Comparison of ENCODE assay signal across 16 mouse cellular contexts in the genomic region with DNA sequence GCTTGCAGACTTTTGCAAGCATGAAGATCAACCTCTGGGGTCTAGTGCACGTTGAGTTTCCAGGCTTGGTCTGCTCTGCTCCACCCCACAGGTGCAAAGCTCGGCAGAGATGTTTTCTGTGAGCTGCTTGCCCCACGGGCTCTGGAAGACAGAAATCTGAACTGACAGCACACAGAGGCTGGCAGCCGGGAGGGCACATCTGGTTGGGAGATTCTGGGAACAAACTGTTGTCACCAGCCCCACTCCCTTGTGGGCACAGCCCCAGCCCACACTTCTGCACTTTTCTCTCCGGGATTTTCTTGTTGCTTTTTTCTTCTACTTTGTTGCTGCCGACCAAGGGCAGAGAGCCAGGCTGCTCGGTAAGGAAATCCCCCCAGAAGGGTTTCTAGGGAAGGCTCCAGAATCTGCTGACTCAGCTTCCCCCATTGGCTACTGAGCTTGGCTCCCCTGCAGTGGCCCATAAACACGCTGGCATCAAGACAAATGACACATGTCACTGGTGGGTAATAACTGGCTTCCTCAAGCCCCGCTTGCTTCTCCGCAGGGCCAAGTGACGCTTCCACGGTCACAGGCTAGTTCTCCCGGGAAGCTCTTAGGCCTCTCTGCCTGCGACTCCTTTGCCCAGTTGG.
DNase-seq lines count a peak whose midpoint lies in the region; ATAC-seq lines count a peak whose summit lies in the region.
"Had no signal": no experiment of that assay in that cellular context is flagged by ENCODE, and none has a peak within 500 bp of the region (broad histone marks: within the 10 kb centered on the region; RNA-seq: fewer than 3 reads in every experiment).

No protein-coding gene starts in this region.

- H3K27ac ChIP-seq in forebrain, embryonic 14.5 days (ENCODE audit: low read depth, low read length), result 0 out of 2 replicates have a peak overlapping the region, but pooled peaks have one; percentile 2
- no peak overlapping the region for H3K27ac ChIP-seq in forebrain, embryonic 16.5 days (ENCODE audit: low read length)
- 0 out of 2 replicates have a peak overlapping the region, but pooled peaks have one; percentile 11 for H3K27ac ChIP-seq in midbrain, embryonic 13.5 days
- no peak overlapping the region for H3K27ac ChIP-seq in midbrain, embryonic 10.5 days (replicated peaks)
- H3K27ac ChIP-seq in hindbrain, embryonic 14.5 days, result peak overlapping the region; percentile 47; the same call in 1 of the 2 replicates
- peak overlapping the region; percentile 48 for H3K27ac ChIP-seq in neural tube, embryonic 15.5 days (replicated peaks)
- H3K27ac ChIP-seq in kidney, embryonic 16.5 days (ENCODE audit: low read length), result no peak overlapping the region
- H3K27ac ChIP-seq: embryonic facial prominence, embryonic 13.5 days; midbrain, embryonic 12.5 days had no signal

- peak; percentile 47 for DNase-seq in forebrain, embryonic 14.5 days (ENCODE audit: low spot score)
- DNase-seq in midbrain, embryonic 10.5 days (ENCODE audit: low spot score), result no peak
- peak; percentile 61 for DNase-seq in hindbrain, embryonic 14.5 days (ENCODE audit: low spot score)
- DNase-seq in spleen, adult 18-20 months, result no peak
- DNase-seq: gastrocnemius, postnatal 25 days; heart, postnatal 36 days; thymus, postnatal 25 days had no signal

- no peak for ATAC-seq in forebrain, embryonic 14.5 days
- ATAC-seq in forebrain, embryonic 16.5 days, result no peak
- ATAC-seq in midbrain, embryonic 13.5 days, result no peak
- no peak for ATAC-seq in hindbrain, embryonic 14.5 days (ENCODE audit: low FRiP score)
- no peak for ATAC-seq in neural tube, embryonic 15.5 days (ENCODE audit: low FRiP score)
- no peak for ATAC-seq in kidney, embryonic 16.5 days (ENCODE audit: low FRiP score, low TSS enrichment)
- ATAC-seq: lung, postnatal 0 days had no signal

- no peak overlapping the region for H3K4me2 ChIP-seq in forebrain, embryonic 14.5 days (ENCODE audit: low read length)
- H3K4me2 ChIP-seq in forebrain, embryonic 16.5 days (ENCODE audit: low read length), result no peak overlapping the region
- no peak overlapping the region for H3K4me2 ChIP-seq in midbrain, embryonic 13.5 days (replicated peaks)
- H3K4me2 ChIP-seq in hindbrain, embryonic 14.5 days (replicated peaks), result no peak overlapping the region
- no peak overlapping the region for H3K4me2 ChIP-seq in neural tube, embryonic 15.5 days
- H3K4me2 ChIP-seq in kidney, embryonic 16.5 days (replicated peaks; ENCODE audit: low read depth, low read length), result no peak overlapping the region
- H3K4me2 ChIP-seq: embryonic facial prominence, embryonic 13.5 days; heart, embryonic 11.5 days; liver, embryonic 11.5 days; midbrain, embryonic 12.5 days had no signal

- H3K36me3 ChIP-seq in forebrain, embryonic 14.5 days (ENCODE audit: control insufficient read depth, insufficient read depth, low read length), result no peaks in the 10 kb centered on the region
- H3K36me3 ChIP-seq in forebrain, embryonic 16.5 days (ENCODE audit: control insufficient read depth, insufficient read depth), result no peaks in the 10 kb centered on the region
- no peaks in the 10 kb centered on the region for H3K36me3 ChIP-seq in midbrain, embryonic 13.5 days
- H3K36me3 ChIP-seq in midbrain, embryonic 10.5 days, result no peaks in the 10 kb centered on the region
- H3K36me3 ChIP-seq in hindbrain, embryonic 14.5 days (replicated peaks; ENCODE audit: control insufficient read depth, insufficient read depth), result no peaks in the 10 kb centered on the region
- no peaks in the 10 kb centered on the region for H3K36me3 ChIP-seq in neural tube, embryonic 15.5 days
- H3K36me3 ChIP-seq in kidney, embryonic 16.5 days (ENCODE audit: insufficient read depth, low read length), result no peaks in the 10 kb centered on the region
- H3K36me3 ChIP-seq: embryonic facial prominence, embryonic 13.5 days; midbrain, embryonic 12.5 days had no signal

- peaks cover 10% of the 10 kb centered on the region for H3K4me1 ChIP-seq in forebrain, embryonic 14.5 days (ENCODE audit: control insufficient read depth, insufficient read depth, low read length)
- peaks cover 13% of the 10 kb centered on the region for H3K4me1 ChIP-seq in forebrain, embryonic 16.5 days (replicated peaks; ENCODE audit: control insufficient read depth, insufficient read depth, low read length)
- peaks cover 22% of the 10 kb centered on the region for H3K4me1 ChIP-seq in midbrain, embryonic 13.5 days (replicated peaks)
- H3K4me1 ChIP-seq in midbrain, embryonic 10.5 days, result peaks cover 20% of the 10 kb centered on the region
- H3K4me1 ChIP-seq in hindbrain, embryonic 14.5 days (replicated peaks; ENCODE audit: control insufficient read depth, insufficient read depth, low read length), result peaks cover 16% of the 10 kb centered on the region
- peaks cover 33% of the 10 kb centered on the region for H3K4me1 ChIP-seq in neural tube, embryonic 15.5 days
- H3K4me1 ChIP-seq in kidney, embryonic 16.5 days (ENCODE audit: insufficient read depth, low read length), result no peaks in the 10 kb centered on the region; the same call in 1 of the 2 replicates

- no peaks in the 10 kb centered on the region for H3K9me3 ChIP-seq in forebrain, embryonic 14.5 days (replicated peaks; ENCODE audit: control insufficient read depth, low read length)
- no peaks in the 10 kb centered on the region for H3K9me3 ChIP-seq in forebrain, embryonic 16.5 days (ENCODE audit: control insufficient read depth, low read length)
- H3K9me3 ChIP-seq in midbrain, embryonic 13.5 days, result no peaks in the 10 kb centered on the region
- H3K9me3 ChIP-seq in midbrain, embryonic 10.5 days (replicated peaks), result no peaks in the 10 kb centered on the region
- no peaks in the 10 kb centered on the region for H3K9me3 ChIP-seq in hindbrain, embryonic 14.5 days (ENCODE audit: control insufficient read depth, low read length)
- H3K9me3 ChIP-seq in neural tube, embryonic 15.5 days (replicated peaks), result no peaks in the 10 kb centered on the region
- no peaks in the 10 kb centered on the region for H3K9me3 ChIP-seq in kidney, embryonic 16.5 days (ENCODE audit: low read length)
- H3K9me3 ChIP-seq: embryonic facial prominence, embryonic 13.5 days; midbrain, embryonic 12.5 days had no signal

- no peaks in the 10 kb centered on the region for H3K27me3 ChIP-seq in forebrain, embryonic 14.5 days (replicated peaks; ENCODE audit: control insufficient read depth, insufficient read depth, low read length)
- peaks cover 4% of the 10 kb centered on the region; the same call in 1 of the 2 replicates for H3K27me3 ChIP-seq in forebrain, embryonic 16.5 days (replicated peaks; ENCODE audit: control insufficient read depth, insufficient read depth, low read length)
- no peaks in the 10 kb centered on the region for H3K27me3 ChIP-seq in midbrain, embryonic 13.5 days
- H3K27me3 ChIP-seq in midbrain, embryonic 10.5 days (ENCODE audit: low read depth, poor library complexity, severe bottlenecking), result no peaks in the 10 kb centered on the region; the same call in 1 of the 2 replicates
- no peaks in the 10 kb centered on the region for H3K27me3 ChIP-seq in hindbrain, embryonic 14.5 days (ENCODE audit: control insufficient read depth, insufficient read depth, low read length)
- no peaks in the 10 kb centered on the region for H3K27me3 ChIP-seq in neural tube, embryonic 15.5 days (replicated peaks)
- H3K27me3 ChIP-seq in kidney, embryonic 16.5 days (ENCODE audit: insufficient read depth, low read length), result no peaks in the 10 kb centered on the region

- H3K9ac ChIP-seq in forebrain, embryonic 14.5 days (ENCODE audit: low read length), result no peak overlapping the region
- no peak overlapping the region for H3K9ac ChIP-seq in forebrain, embryonic 16.5 days (replicated peaks; ENCODE audit: low read depth, low read length)
- H3K9ac ChIP-seq in midbrain, embryonic 13.5 days (replicated peaks), result no peak overlapping the region
- H3K9ac ChIP-seq in hindbrain, embryonic 14.5 days, result no peak overlapping the region
- no peak overlapping the region for H3K9ac ChIP-seq in neural tube, embryonic 15.5 days (replicated peaks)
- no peak overlapping the region for H3K9ac ChIP-seq in kidney, embryonic 16.5 days (replicated peaks; ENCODE audit: low read length)
- H3K9ac ChIP-seq: embryonic facial prominence, embryonic 13.5 days; midbrain, embryonic 12.5 days had no signal

- H3K4me3 ChIP-seq in forebrain, embryonic 14.5 days (ENCODE audit: low read depth, low read length), result no peak overlapping the region
- no peak overlapping the region for H3K4me3 ChIP-seq in forebrain, embryonic 16.5 days (replicated peaks; ENCODE audit: low read length)
- H3K4me3 ChIP-seq in midbrain, embryonic 13.5 days (replicated peaks), result no peak overlapping the region
- H3K4me3 ChIP-seq in midbrain, embryonic 10.5 days, result no peak overlapping the region
- H3K4me3 ChIP-seq in hindbrain, embryonic 14.5 days (replicated peaks; ENCODE audit: low read length), result no peak overlapping the region
- no peak overlapping the region for H3K4me3 ChIP-seq in neural tube, embryonic 15.5 days (replicated peaks)
- no peak overlapping the region for H3K4me3 ChIP-seq in kidney, embryonic 16.5 days (ENCODE audit: low read length)
- H3K4me3 ChIP-seq: embryonic facial prominence, embryonic 13.5 days; midbrain, embryonic 12.5 days had no signal

- 56% methylated on average over 14 of the region's 14 CpGs for WGBS in forebrain, embryonic 14.5 days
- 42% methylated on average over 14 of the region's 14 CpGs for WGBS in forebrain, embryonic 16.5 days
- WGBS in midbrain, embryonic 13.5 days, result 47% methylated on average over 14 of the region's 14 CpGs
- WGBS in midbrain, embryonic 10.5 days, result 70% methylated on average over 14 of the region's 14 CpGs
- WGBS in hindbrain, embryonic 14.5 days, result 25% methylated on average over 14 of the region's 14 CpGs
- WGBS in neural tube, embryonic 15.5 days, result 24% methylated on average over 14 of the region's 14 CpGs
- 29% methylated on average over 14 of the region's 14 CpGs for WGBS in kidney, embryonic 16.5 days

Comparison
In these comparisons a context has a peak if more than half of its experiments do, and no peak if none do; other contexts are left out.
1. H3K27ac ChIP-seq: peak in forebrain, embryonic 14.5 days (single experiment), midbrain, embryonic 13.5 days (single experiment), hindbrain, embryonic 14.5 days (single experiment) and neural tube, embryonic 15.5 days (single experiment); none in forebrain, embryonic 16.5 days (single experiment), midbrain, embryonic 10.5 days (single experiment) and kidney, embryonic 16.5 days (single experiment).
2. DNase-seq: peak in forebrain, embryonic 14.5 days (single experiment) and hindbrain, embryonic 14.5 days (single experiment); none in midbrain, embryonic 10.5 days (single experiment) and spleen, adult 18-20 months (0 of 2).